Mouse (Mus musculus) G1E (cell line): ENCODE measurements around the gene Grm7.

Experiments used
- CTCF ChIP-seq: IDR thresholded peaks from 2 replicates; pipeline ENCODE4 v1.5.1; 2012; ENCODE audit warnings: low read depth, low read length, inconsistent platforms, mixed read lengths
- GATA1 ChIP-seq: IDR thresholded peaks from 2 replicates; pipeline ENCODE4 v1.6.1; 2012; ENCODE audit warnings: borderline replicate concordance, low read length, inconsistent platforms, mixed read lengths

DNA sequence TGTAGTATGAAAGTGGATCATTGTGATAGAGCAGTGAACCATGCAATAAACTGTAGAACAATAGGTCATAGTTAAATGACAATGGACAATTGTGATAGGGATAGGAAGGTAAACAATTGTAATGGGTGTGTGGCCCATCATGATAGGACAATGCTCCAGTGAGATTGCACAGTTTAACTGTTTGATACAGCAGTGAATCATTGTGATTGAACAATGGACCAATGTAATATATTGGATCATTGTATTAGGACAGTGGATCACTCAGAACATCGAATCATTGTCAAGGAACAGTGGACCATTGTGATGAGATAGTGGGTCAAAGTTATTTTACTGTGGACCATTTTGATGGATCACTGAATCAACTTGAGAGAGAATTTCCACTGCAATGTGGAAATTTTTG is 515.7 kb downstream of the Grm7 start:
- no peak for TF ChIP-seq CTCF
- TF ChIP-seq GATA1 = no peak
